Mouse (Mus musculus): ENCODE results near the gene Gdf15. TPM values are rescaled to one million over a fixed set of nuclear protein-coding genes. Genes with fewer than 3 reads are reported as not detected.
"Not testable (repeated sequence)": the region's sequence is repeated elsewhere in the genome, so short reads cannot be mapped to it uniquely, and the experiment has no call there.

Gene Gdf15
- polyA plus RNA-seq, 1 experiment from 2014 or later, result 0.22 TPM

DNA sequence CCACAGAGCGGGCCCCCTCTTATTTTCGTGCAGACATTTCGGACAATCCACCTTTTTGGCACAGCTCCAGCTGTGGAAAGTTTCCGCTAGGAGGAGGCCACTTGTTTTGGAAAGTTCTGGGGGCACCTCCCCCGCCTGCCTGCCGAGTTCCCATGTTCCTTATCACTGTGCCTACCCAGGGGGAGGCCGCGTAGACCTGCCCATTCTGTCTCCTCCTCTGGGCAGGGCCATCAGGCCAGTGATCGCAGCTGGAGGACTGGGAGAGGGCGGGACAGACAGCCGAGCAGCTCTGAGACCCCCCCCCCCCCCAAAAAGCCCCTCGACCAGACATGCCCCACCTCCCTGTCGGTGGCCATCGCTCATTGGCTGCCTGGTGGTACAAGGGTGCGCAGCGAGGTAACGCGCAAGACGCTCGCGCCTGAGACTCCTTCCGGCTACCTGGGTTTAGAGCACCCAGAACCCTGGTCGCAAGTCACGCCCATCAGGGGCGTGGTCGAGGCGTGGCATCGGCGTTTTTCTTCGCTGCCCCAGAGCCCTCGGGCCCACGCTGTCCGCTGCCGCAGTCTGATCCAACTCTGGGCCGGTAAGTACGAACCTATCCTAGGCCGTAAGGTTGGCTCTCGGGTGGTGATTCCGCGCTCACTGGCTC is 38.2 kb downstream of the Gdf15 start, which contains the start of gene Isyna1:
Isyna1 (plus strand) TSS at position 413 of the 649 bp plus-strand sequence.
- peak within 1 kb of the TSS; percentile 90 for H3K4me2 ChIP-seq
- no peaks in the 10 kb centered on the region for H3K27me3 ChIP-seq (replicated peaks)
- peak within 1 kb of the TSS; percentile 61 for H3K9ac ChIP-seq (replicated peaks)
- ATAC-seq (ENCODE audit: low FRiP score), result peak; percentile 87
- H3K27ac ChIP-seq (replicated peaks), result peak within 1 kb of the TSS; percentile 77
- peaks cover 36% of the 10 kb centered on the region for H3K36me3 ChIP-seq
- WGBS, result under 1% methylated on average over 39 of the region's 40 CpGs
- H3K4me1 ChIP-seq, result peaks cover 60% of the 10 kb centered on the region
- peak within 1 kb of the TSS; percentile 60 for H3K4me3 ChIP-seq (replicated peaks)
- no peaks in the 10 kb centered on the region for H3K9me3 ChIP-seq (replicated peaks)

DNA sequence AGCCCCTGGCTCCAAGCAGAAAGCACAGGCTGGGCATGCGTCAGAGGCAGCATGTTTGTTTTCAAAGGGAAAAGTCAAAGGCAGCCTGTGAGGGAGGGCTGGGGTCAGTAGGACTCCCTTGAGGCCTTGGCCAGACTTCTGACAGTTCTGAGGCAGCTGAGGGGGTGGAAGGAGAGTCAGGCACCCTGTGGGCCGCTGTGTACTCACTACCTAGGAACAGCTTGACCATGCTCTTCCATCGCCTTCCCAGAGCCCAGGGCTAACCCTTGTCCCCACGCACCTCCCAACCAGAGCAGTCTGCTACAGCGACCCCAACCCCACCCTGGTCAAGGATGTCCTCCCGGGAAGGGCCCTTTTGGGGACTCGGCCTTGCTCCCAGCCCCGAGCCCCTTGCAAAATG is 39.1 kb downstream of the Gdf15 start:
- H3K27ac ChIP-seq (replicated peaks), result peak overlapping the region; percentile 61
- no peaks in the 10 kb centered on the region for H3K27me3 ChIP-seq (replicated peaks)
- 0 out of 2 replicates have a peak overlapping the region, but pooled peaks have one; percentile 60 for H3K4me3 ChIP-seq (replicated peaks)
- no peaks in the 10 kb centered on the region for H3K9me3 ChIP-seq (replicated peaks)
- H3K4me1 ChIP-seq, result peaks cover 50% of the 10 kb centered on the region
- no peak overlapping the region for H3K9ac ChIP-seq (replicated peaks)
- H3K4me2 ChIP-seq, result peak overlapping the region; percentile 90
- no peak for ATAC-seq (ENCODE audit: low FRiP score)
- WGBS, result 54% methylated on average over 8 of the region's 8 CpGs
- peaks cover 40% of the 10 kb centered on the region for H3K36me3 ChIP-seq

DNA sequence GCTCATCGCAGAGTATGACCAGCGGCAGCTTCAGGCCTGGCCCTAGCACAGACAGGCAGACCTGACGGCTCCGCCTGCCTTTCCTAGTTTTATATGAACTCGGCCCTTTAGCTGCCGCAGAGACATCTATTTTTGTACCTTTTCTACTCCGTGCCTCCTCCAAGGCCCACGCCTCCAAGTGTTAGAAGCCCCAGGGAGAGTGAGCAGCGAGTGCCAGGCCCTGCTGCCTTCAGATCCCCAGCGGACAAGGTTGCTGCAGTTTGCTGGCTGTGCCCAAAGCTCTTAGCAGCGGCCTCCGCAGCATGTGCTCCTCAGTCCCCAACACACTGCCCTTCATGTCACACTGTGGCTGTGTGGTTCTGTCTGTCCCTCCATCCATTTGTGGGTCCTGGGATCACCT is 40.7 kb downstream of the Gdf15 start:
- Histone ChIP-seq H3K4me1 (peaks cover 35% of the 10 kb centered on the region), H3K36me3 (peaks cover 55% of the 10 kb centered on the region), H3K9me3 (replicated peaks) (no peaks in the 10 kb centered on the region), H3K4me2 (no peak overlapping the region), H3K27ac (replicated peaks) (no peak overlapping the region), H3K9ac (replicated peaks) (no peak overlapping the region), H3K27me3 (replicated peaks) (no peaks in the 10 kb centered on the region), H3K4me3 (replicated peaks) (no peak overlapping the region)
- no peak for ATAC-seq (ENCODE audit: low FRiP score)
- WGBS, result 92% methylated on average over 12 of the region's 12 CpGs

DNA sequence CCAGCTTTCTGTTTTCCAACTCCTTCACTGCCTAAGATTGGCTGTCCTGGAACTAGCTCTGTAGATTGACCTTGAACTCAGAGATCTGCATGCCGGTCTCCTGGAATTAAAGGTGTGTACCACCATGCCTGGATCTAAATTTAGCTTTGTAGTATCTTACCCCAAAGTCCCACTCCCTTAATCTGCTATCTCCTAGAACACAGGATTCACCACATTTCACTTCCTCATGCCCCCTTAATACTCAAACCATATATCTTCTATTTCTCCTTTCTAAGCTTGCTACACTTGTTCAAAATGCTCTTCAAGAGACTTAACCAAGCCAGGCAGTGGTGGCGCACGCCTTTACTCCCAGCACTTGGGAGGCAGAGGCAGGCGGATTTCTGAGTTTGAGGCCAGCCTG is 44.3 kb downstream of the Gdf15 start:
- H3K27me3 ChIP-seq (replicated peaks); ATAC-seq (ENCODE audit: low FRiP score); H3K4me1 ChIP-seq; H3K4me2 ChIP-seq; H3K27ac ChIP-seq (replicated peaks); H3K9ac ChIP-seq (replicated peaks); H3K4me3 ChIP-seq (replicated peaks); H3K9me3 ChIP-seq (replicated peaks): not testable (repeated sequence)
- 94% methylated on average over 4 of the region's 4 CpGs for WGBS
- peaks cover 75% of the 10 kb centered on the region for H3K36me3 ChIP-seq

DNA sequence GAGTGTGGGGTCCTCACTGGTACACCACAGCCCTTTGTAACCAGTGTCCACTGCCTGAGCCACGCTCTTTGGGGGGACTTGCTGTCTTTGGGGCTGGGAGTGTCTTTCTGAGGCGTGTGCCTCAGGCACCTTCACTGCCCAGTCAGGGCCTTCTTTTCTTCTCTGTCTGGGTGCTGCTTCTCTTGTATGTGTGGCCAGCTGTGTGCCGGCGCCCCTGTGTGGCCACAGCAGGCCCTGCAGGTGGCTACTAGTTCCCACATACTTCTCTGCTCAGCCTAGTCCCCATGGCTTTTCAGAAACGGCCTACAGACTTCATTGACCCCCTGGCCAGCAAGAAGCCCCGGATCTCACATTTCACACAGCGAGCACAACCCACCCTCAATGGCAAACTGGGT is 47.0 kb downstream of the Gdf15 start:
- 42% methylated on average over 7 of the region's 7 CpGs for WGBS

DNA sequence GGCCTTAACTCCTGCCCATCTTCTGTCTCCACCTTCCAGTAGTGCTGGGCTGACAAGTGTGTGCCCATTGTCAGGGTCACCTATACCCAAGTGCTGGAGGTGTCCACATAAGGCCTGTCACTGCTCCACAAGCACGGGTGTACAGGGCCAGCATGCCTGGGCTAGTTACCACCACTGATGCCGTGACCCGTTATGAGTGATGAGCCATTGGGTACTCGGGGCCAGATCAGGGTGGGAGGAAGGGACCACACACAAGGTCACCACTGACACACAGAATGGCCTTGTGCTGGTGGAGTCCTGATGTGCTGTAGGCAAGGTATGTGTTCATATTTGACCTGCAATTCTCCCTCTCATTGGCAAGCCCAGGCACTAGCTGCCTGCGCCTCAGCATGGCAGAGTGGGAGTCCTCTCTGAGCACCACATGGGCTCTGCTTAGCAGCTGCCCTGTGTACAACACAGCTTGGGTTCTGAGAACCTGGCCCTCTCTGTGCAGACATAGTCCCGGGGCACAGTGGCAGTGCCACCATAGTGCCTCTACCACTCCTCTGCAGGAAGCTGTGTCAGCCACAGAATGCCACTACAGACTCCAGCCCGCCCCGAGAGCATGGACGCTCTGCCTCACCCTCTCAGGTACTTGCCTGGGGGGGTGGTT is 47.5 kb downstream of the Gdf15 start:
- no peak overlapping the region for H3K4me3 ChIP-seq (replicated peaks)
- no peak for ATAC-seq (ENCODE audit: low FRiP score)
- H3K36me3 ChIP-seq, result peaks cover 90% of the 10 kb centered on the region
- H3K4me1 ChIP-seq, result no peaks in the 10 kb centered on the region
- 95% methylated on average over 9 of the region's 9 CpGs for whole genome bisulfite sequencing
- no peak overlapping the region for H3K27ac ChIP-seq (replicated peaks)
- no peak overlapping the region for H3K4me2 ChIP-seq
- no peak overlapping the region for H3K9ac ChIP-seq (replicated peaks)
- no peaks in the 10 kb centered on the region for H3K27me3 ChIP-seq (replicated peaks)
- no peaks in the 10 kb centered on the region for H3K9me3 ChIP-seq (replicated peaks)

More for the DNA sequence above, 47.0 kb downstream of the Gdf15 start:
- Histone ChIP-seq H3K27ac (replicated peaks) (no peak overlapping the region), H3K9ac (replicated peaks) (no peak overlapping the region), H3K36me3 (peaks cover 89% of the 10 kb centered on the region), H3K4me3 (replicated peaks) (no peak overlapping the region), H3K9me3 (replicated peaks) (no peaks in the 10 kb centered on the region), H3K27me3 (replicated peaks) (no peaks in the 10 kb centered on the region), H3K4me1 (no peaks in the 10 kb centered on the region), H3K4me2 (no peak overlapping the region)
- peak; percentile 63 for ATAC-seq (ENCODE audit: low FRiP score)

DNA sequence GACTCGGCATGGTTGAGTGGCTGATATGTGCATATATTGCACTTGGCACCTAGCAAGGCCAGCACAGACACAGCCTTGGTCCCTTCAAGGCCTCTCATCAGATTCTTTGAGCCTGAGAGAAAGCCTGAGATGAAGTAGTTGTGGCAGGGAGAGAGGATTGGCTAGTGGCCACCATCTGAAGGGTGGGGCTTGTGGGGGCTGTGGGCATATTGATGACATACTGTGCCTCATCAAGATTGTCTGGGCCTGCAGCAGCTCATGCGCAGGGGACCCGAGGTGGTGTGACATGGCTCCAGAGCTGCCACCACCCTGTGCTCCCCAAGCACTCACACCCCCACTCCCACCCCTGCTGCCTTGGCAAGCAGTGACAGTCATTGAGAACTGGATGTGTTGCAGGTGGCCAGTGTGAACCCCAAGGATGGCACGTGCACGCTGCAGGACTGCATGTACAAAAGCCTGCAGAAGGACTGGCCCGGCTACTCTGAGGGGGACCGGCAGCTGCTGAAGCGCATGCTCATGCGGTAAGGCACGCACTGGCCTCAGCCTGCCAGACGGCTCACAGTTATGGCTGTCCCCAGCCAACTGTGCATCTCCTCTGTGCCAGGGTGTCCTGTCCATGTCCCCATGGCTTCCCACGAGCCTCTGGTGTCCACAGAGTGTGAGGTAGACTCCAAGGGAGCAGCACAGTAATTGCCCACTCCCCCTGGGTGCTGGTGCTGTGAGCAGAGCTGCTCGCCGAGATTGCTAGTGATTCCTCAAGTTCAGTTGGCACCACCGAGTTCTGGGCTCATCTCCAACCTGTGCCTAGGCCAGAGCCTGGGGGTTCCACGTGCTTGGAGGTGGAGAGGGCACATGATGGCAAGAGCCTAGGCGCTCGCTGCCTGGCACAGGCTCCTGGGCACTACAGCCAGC is 48.5 kb downstream of the Gdf15 start:
- Histone ChIP-seq H3K4me1 (no peaks in the 10 kb centered on the region), H3K9me3 (replicated peaks) (no peaks in the 10 kb centered on the region), H3K36me3 (peaks cover 87% of the 10 kb centered on the region), H3K27me3 (replicated peaks) (no peaks in the 10 kb centered on the region), H3K4me2 (no peak overlapping the region), H3K9ac (replicated peaks) (no peak overlapping the region), H3K4me3 (replicated peaks) (no peak overlapping the region), H3K27ac (replicated peaks) (no peak overlapping the region)
- ATAC-seq (ENCODE audit: low FRiP score), result no peak
- 92% methylated on average over 18 of the region's 18 CpGs for WGBS

Other genes with a start within 250 kb of the Gdf15 start
- 44.9 and 45.6 TPM in 2 replicates for gene Crtc1, start 192.9 kb downstream of the Gdf15 start, polyA plus RNA-seq (2015; fragmentation: Nextera tagmentation; extraction: Ambion mirVana)
- gene Klhl26, start 155.5 kb downstream of the Gdf15 start, polyA plus RNA-seq (2015; fragmentation: Nextera tagmentation; extraction: Ambion mirVana), result 33.3 and 35.0 TPM in 2 replicates
- 153 and 188 TPM in 2 replicates for gene Tmem59l, start 145.1 kb downstream of the Gdf15 start, polyA plus RNA-seq (2015; fragmentation: Nextera tagmentation; extraction: Ambion mirVana)
- 7.9 and 8.7 TPM in 2 replicates for gene Crlf1, start 139.3 kb downstream of the Gdf15 start, polyA plus RNA-seq (2015; fragmentation: Nextera tagmentation; extraction: Ambion mirVana)
- 165 and 181 TPM in 2 replicates for gene Rex1bd, start 125.7 kb downstream of the Gdf15 start, polyA plus RNA-seq (2015; fragmentation: Nextera tagmentation; extraction: Ambion mirVana)
- 653 and 714 TPM in 2 replicates for gene Uba52, start 121.7 kb downstream of the Gdf15 start, polyA plus RNA-seq (2015; fragmentation: Nextera tagmentation; extraction: Ambion mirVana)
- 381 and 389 TPM in 2 replicates for gene Fkbp8, start 104.7 kb downstream of the Gdf15 start, polyA plus RNA-seq (2015; fragmentation: Nextera tagmentation; extraction: Ambion mirVana)
- 44.4 and 51.1 TPM in 2 replicates for gene Kxd1, start 104.5 kb downstream of the Gdf15 start, polyA plus RNA-seq (2015; fragmentation: Nextera tagmentation; extraction: Ambion mirVana)
- 14.7 and 19.2 TPM in 2 replicates for gene Ell, start 93.0 kb downstream of the Gdf15 start, polyA plus RNA-seq (2015; fragmentation: Nextera tagmentation; extraction: Ambion mirVana)
- 137 and 142 TPM in 2 replicates for gene Isyna1, start 38.1 kb downstream of the Gdf15 start, polyA plus RNA-seq (2015; fragmentation: Nextera tagmentation; extraction: Ambion mirVana)
- 170 and 175 TPM in 2 replicates for gene Ssbp4, start 23.6 kb downstream of the Gdf15 start, polyA plus RNA-seq (2015; fragmentation: Nextera tagmentation; extraction: Ambion mirVana)
- gene Lrrc25, start 16.3 kb downstream of the Gdf15 start, polyA plus RNA-seq (2015; fragmentation: Nextera tagmentation; extraction: Ambion mirVana), result 1.5 and 2.6 TPM in 2 replicates
- gene Pgpep1, start 27.9 kb upstream of the Gdf15 start, polyA plus RNA-seq (2015; fragmentation: Nextera tagmentation; extraction: Ambion mirVana), result 78.6 TPM in 2 replicates
- gene Lsm4, start 40.8 kb upstream of the Gdf15 start, polyA plus RNA-seq (2015; fragmentation: Nextera tagmentation; extraction: Ambion mirVana), result 191 and 206 TPM in 2 replicates
- gene Jund, start 66.5 kb upstream of the Gdf15 start, polyA plus RNA-seq (2015; fragmentation: Nextera tagmentation; extraction: Ambion mirVana), result 73.7 and 82.7 TPM in 2 replicates
- gene Iqcn, start 71.0 kb upstream of the Gdf15 start, polyA plus RNA-seq (2015; fragmentation: Nextera tagmentation; extraction: Ambion mirVana), result 0.04 and 0.09 TPM in 2 replicates
- gene Gm3336, start 86.1 kb upstream of the Gdf15 start, polyA plus RNA-seq (2015; fragmentation: Nextera tagmentation; extraction: Ambion mirVana), result not detected in 2 replicates
- gene Pde4c, start 91.3 kb upstream of the Gdf15 start, polyA plus RNA-seq (2015; fragmentation: Nextera tagmentation; extraction: Ambion mirVana), result 0.17 and 0.40 TPM in 2 replicates
- 536 and 627 TPM in 2 replicates for gene Rab3a, start 122.2 kb upstream of the Gdf15 start, polyA plus RNA-seq (2015; fragmentation: Nextera tagmentation; extraction: Ambion mirVana)
- 40.5 and 43.5 TPM in 2 replicates for gene Mpv17l2, start 128.5 kb upstream of the Gdf15 start, polyA plus RNA-seq (2015; fragmentation: Nextera tagmentation; extraction: Ambion mirVana)
- 97.5 and 102 TPM in 2 replicates for gene Pik3r2, start 144.3 kb upstream of the Gdf15 start, polyA plus RNA-seq (2015; fragmentation: Nextera tagmentation; extraction: Ambion mirVana)
- gene Mast3, start 172.6 kb upstream of the Gdf15 start, polyA plus RNA-seq (2015; fragmentation: Nextera tagmentation; extraction: Ambion mirVana), result 18.9 and 21.0 TPM in 2 replicates
- 0.14 and 1.4 TPM in 2 replicates for gene Il12rb1, start 176.0 kb upstream of the Gdf15 start, polyA plus RNA-seq (2015; fragmentation: Nextera tagmentation; extraction: Ambion mirVana)
- 7.8 and 8.5 TPM in 2 replicates for gene Arrdc2, start 207.3 kb upstream of the Gdf15 start, polyA plus RNA-seq (2015; fragmentation: Nextera tagmentation; extraction: Ambion mirVana)
- 17.6 and 18.6 TPM in 2 replicates for gene Kcnn1, start 230.8 kb upstream of the Gdf15 start, polyA plus RNA-seq (2015; fragmentation: Nextera tagmentation; extraction: Ambion mirVana)
- gene Ccdc124, start 241.5 kb upstream of the Gdf15 start, polyA plus RNA-seq (2015; fragmentation: Nextera tagmentation; extraction: Ambion mirVana), result 162 and 163 TPM in 2 replicates